Mouse (Mus musculus) erythroblast, embryonic 14.5 days (primary cell): ENCODE data around the gene Wdr20. TPM values are rescaled to one million over a fixed set of nuclear protein-coding genes. Genes with fewer than 3 reads are reported as not detected.
A peak's percentile ranks its signal among the peaks of the same experiment; 100 is the strongest.

Experiments used
- H3K27me3 ChIP-seq: 2 replicates; pipeline ENCODE4 v1.6.1; 2012; ENCODE audit warnings: inconsistent platforms; ENCODE audit not compliant: control insufficient read depth
- H3K36me3 ChIP-seq: 2 replicates; pipeline ENCODE4 v1.6.1; 2012; ENCODE audit warnings: mild to moderate bottlenecking, inconsistent platforms; ENCODE audit not compliant: control insufficient read depth
- H3K4me1 ChIP-seq: 2 replicates; pipeline ENCODE4 v1.6.1; 2012; ENCODE audit warnings: inconsistent platforms; ENCODE audit not compliant: control insufficient read depth
- H3K4me3 ChIP-seq: replicated peaks from 2 replicates; pipeline ENCODE3; 2012; ENCODE audit warnings: moderate library complexity, mild to moderate bottlenecking, inconsistent platforms
- H3K9me3 ChIP-seq: 2 replicates; pipeline ENCODE4 v1.6.1; 2012; ENCODE audit warnings: low read length, inconsistent platforms, mixed read lengths; ENCODE audit not compliant: control insufficient read depth
- GATA1 ChIP-seq: IDR thresholded peaks from 2 replicates; pipeline ENCODE4 v1.6.1; 2012; ENCODE audit warnings: low read length, inconsistent platforms, mixed read lengths
- TAL1 ChIP-seq: IDR thresholded peaks from 3 replicates; pipeline ENCODE4 v1.6.1; 2012; ENCODE audit warnings: low read length, inconsistent platforms, mixed read lengths
- polyA plus RNA-seq: library from polyadenylated mRNA; stranded (reverse); fragments of >175 nt; gene quantifications from 2 replicates; pipeline ENCODE4 v1.2.3, GENCODE M21; 2012

The Wdr20 gene
- polyA plus RNA-seq, 1 experiment: 0.67 TPM

DNA sequence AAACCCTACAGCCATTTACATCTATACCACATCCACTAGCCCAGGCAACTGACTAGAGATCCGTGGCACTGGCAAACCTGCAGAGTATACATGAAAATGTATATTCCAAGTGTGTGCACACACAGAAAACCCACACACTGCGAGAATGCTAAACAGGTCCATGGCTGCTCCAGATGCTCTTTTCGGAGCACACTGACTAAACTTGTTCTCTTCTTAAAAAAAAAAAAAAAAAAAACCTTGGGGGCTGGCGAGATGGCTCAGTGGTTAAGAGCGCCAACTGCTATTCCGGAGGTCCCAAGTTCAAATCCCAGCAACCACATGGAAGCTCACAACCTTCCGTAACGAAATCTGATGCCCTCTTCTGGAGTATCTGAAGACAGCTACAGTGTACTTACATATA is 100.1 kb downstream of the Wdr20 start:
- no peaks in the 10 kb centered on the region for H3K36me3 ChIP-seq
- peaks cover 16% of the 10 kb centered on the region for H3K4me1 ChIP-seq
- peaks cover 35% of the 10 kb centered on the region for H3K27me3 ChIP-seq
- H3K4me3 ChIP-seq: no peak overlapping the region
- TF ChIP-seq GATA1 (no peak), TAL1 (no peak)
- H3K9me3 ChIP-seq: no peaks in the 10 kb centered on the region

DNA sequence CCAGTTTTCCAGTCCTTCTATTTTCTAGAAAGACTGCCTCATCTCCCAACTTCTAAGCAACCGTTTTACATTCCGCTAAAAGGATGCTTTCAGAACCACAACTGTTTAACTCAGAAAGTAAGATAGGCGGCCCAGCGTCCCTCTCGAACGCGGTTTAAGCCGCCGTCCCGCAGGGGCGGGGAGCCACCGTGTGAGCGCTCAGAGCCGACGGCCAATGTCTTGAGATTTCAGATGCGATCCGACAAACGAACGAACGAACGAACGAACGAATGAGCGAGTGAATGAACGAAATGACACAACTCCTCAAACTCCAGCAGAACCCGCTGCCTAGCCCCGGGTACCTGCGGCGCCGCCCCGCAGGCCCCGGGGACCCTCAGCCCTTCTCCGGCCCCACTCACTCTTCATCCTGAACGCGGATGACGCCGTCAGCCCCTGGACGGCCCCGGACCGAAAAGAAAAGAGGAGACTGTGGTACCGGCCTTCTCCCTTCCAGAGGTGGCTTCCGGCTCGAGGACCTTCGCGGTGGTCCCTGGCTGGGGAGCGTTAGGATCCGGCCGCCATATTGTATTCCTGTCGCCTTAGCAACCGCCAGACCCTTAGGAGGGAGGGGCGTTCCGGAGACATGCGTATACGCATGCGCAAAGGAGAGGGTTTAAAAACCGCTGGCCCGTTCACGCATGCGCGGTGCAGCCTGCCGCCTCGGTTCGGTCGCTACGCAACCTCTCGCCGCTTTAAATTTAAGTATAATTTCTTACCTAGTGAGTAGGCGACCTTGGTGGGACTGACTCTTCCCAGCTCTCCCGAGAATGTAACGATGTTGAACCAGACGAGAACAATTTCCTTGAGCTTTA is 102.8 kb downstream of the Wdr20 start, which contains the start of gene Mok:
TSS of gene Mok (minus strand) at position 592 of the 851 bp plus-strand sequence.
- peaks cover 42% of the 10 kb centered on the region for H3K4me1 ChIP-seq
- TF ChIP-seq GATA1: no peak
- TF ChIP-seq TAL1: no peak
- H3K4me3 ChIP-seq: peak within 1 kb of the TSS; percentile 82
- no peaks in the 10 kb centered on the region for H3K9me3 ChIP-seq
- H3K36me3 ChIP-seq: no peaks in the 10 kb centered on the region
- H3K27me3 ChIP-seq: peaks cover 32% of the 10 kb centered on the region

DNA sequence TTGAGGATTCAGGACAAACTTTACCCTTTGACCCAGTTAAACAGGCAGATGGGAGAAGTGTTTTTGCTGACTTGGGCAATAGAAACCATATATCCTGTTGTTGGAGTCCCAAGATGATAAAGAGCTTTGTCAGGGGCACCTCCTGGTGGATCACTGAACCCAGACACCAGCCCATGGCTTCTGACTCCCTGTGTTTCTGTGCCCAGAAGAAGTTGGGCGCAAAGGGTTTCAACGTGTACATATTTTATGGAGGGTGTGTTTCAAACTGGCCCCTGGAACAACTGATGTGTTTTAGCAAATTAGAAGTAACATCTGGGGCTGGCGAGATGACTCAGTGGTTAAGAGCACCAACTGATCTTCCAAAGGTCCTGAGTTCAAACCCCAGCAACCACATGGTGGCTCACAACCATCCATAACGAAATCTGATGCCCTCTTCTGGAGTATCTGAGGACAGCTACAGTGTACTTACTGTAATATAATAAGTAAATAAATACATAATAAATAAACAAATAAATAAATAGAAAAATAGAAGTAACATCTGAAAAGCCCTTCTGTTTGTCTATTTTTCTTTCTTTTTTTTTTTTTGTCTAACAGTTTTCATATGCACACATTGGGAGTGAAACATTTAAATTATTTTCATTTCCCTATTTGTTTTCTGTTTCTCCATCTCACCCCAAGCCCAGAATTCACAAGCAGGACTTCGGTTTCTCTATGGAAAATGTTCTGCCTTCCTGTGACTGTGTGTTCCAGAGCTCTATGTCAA is 104.2 kb downstream of the Wdr20 start:
- Histone ChIP-seq H3K4me3 (no peak overlapping the region), H3K27me3 (peaks cover 25% of the 10 kb centered on the region), H3K4me1 (peaks cover 55% of the 10 kb centered on the region), H3K36me3 (no peaks in the 10 kb centered on the region), H3K9me3 (no peaks in the 10 kb centered on the region)
- TF ChIP-seq TAL1 (no peak), GATA1 (no peak)

DNA sequence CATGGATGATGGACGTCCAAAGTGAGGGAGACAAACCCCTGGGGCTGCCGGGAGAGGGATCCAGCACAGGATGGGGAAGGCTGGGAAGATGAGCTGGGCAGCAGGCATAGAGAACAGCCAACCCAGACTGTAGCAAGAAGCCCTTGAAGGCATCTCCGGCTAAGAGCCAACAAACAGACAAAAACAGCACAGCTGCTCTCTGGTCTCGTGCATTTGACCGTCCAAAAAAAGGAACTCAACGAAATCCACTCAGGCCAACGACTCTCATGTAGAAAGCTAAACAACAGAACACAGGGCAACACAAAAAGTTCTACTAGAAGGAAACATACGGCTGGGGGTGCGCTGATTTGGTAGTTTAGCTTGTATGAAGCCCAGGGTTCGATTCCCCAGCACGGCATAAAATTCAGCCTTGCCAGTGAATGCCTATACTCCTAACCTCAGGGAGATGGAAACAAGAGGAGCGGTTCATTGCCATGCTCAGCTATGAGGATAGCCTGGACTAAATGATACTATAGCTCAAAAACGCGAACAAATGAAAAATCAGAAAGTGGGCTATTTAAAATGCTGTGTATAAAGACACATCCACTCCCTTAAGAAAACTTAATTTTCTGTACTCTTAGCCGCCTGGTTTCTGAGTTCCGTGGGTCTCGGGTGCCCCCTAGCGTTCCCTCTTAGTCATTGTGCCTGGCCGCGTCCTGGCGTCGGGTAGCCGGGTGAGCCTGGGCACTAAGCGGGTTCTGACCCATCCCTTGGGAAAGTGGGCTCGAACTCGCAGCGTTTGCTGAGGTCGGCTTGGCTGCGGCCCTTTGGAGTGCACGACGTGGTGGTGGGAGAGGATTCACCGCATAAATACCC is 105.7 kb downstream of the Wdr20 start:
- H3K9me3 ChIP-seq: no peaks in the 10 kb centered on the region
- H3K4me3 ChIP-seq: peak overlapping the region; percentile 74
- peaks cover 19% of the 10 kb centered on the region for H3K27me3 ChIP-seq
- peaks cover 55% of the 10 kb centered on the region for H3K4me1 ChIP-seq
- TF ChIP-seq GATA1: no peak
- TF ChIP-seq TAL1: no peak
- H3K36me3 ChIP-seq: no peaks in the 10 kb centered on the region

DNA sequence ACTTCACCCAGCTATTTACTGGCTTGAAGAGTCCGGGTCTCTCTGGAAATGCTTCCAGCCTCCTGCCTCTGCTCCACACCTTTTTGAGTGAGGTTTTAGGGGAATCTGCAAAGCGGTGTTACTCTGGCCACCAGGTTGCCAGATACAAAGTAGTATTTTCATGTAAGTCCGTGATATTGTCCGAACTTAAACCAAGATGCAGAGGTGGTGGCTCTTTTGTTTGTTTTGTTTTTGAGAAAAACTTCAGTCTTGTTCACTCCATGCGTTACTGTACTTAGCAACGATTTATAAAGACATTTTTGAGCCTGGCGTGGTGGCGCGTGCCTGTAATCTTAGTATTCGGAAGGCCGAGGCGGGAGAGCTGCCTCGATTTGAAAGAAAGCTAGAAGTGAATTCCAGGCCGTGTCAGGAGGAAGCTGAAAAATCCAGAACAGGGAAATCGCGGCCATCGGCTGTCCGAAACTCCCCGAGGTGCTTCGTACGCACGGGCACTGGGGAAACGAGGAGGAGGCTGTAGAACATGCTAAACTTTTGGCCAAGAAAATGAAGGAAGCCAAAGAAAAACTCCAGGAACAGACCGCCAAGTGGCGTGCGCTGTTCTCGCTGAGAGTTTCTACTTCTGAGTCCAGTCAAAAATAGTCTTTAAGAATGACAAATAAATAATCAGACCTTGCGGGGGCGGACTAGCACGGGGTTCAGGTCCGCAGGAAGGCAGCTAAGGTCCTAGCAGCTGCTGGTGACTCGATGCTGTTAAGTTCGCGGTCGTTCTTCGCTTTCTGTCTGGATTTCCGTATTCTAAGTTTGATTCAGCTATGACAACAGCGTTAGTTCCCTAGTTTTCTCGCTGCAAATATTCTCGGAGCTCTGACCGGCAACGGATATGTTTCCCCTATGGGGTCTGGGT is 106.7 kb downstream of the Wdr20 start:
- TF ChIP-seq TAL1 (no peak), GATA1 (no peak)
- Histone ChIP-seq H3K4me3 (peak overlapping the region; percentile 74), H3K36me3 (no peaks in the 10 kb centered on the region), H3K9me3 (no peaks in the 10 kb centered on the region), H3K4me1 (peaks cover 58% of the 10 kb centered on the region), H3K27me3 (peaks cover 12% of the 10 kb centered on the region)

DNA sequence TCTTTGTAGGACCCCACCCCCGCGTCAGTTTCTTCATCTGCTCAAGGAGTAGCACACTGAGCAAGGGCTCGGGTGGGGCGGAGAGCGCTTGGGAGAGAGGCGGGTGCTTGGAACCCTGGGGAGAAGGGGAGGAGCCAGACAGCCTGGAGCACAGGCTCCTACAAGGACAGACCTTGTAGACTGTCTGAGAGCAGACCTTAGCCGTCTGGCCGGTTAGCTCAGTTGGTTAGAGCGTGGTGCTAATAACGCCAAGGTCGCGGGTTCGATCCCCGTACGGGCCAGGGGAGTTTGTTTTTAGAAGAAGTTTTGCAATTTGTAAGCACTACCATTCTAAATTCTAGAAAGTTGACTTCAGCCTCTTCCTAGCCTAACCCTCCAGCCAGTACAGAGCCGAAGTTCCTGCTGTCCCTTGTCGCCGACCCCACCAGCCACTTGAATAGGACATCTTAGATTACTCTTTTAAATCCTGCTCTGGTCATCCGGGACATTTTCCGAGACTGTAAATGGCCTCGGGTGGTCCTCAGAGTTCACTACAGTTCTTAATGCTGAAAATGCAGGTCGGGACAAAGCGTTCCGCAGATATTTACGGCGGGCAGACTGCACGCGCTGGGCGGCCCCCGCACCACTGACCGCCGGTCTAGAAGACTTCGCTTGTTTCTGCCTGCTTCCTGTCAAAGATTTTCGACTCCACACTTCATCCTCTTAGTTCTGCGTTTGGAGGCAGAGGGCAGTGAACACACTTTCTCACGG is 107.6 kb downstream of the Wdr20 start:
- Histone ChIP-seq H3K4me3 (peak overlapping the region; percentile 74), H3K4me1 (peaks cover 60% of the 10 kb centered on the region), H3K27me3 (peaks cover 4% of the 10 kb centered on the region), H3K9me3 (no peaks in the 10 kb centered on the region), H3K36me3 (no peaks in the 10 kb centered on the region)
- no peak for TF ChIP-seq GATA1

DNA sequence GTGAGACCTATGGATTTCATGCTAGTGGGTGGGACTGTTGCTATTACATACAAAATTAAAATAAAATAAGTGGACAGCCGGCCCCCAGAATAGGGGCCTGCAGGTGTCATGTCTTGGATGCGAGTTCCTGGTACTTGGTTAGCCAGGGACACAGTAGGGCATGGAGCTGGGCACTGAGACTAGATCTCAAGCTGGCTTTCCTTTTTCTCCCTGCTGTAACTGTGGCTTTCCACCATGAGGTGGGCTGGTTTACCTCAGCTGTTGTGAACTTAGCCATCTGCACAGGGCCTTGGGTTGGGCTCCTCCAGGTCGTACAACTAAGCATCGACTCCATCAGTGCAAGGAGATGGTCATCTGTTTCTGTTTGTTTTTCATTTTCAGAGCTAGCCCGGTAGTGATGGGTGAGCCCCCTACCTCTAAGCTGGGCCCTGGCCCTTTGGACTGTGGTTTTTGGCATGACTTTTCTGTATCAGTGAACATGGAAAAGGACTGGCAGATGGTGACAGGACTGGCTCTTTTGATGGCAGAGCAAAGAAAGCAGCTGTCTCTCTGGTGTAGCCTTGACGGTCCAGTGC is 108.5 kb downstream of the Wdr20 start:
- TF ChIP-seq GATA1 (no peak), TAL1 (no peak)
- Histone ChIP-seq H3K27me3 (no peaks in the 10 kb centered on the region), H3K4me1 (peaks cover 64% of the 10 kb centered on the region), H3K4me3 (peak overlapping the region; percentile 74), H3K36me3 (no peaks in the 10 kb centered on the region), H3K9me3 (no peaks in the 10 kb centered on the region)
